Mouse (Mus musculus) embryonic facial prominence, embryonic 13.5 days (tissue): ENCODE results near the gene Ccdc30. TPM values are rescaled to one million over a fixed set of nuclear protein-coding genes. Genes with fewer than 3 reads are reported as not detected.

ENCODE experiments used
- ATAC-seq: fragments of 200-750 bp; cut with Nextera tagmentation; 2 replicates; pipeline ENCODE4 v1.8.0; 2017; ENCODE audit warnings: low read depth; ENCODE audit not compliant: insufficient number of reproducible peaks, insufficient read depth, low FRiP score, low TSS enrichment
- H3K27ac ChIP-seq: fragments of 300-500 bp; sonication (generic); 2 replicates; pipeline ENCODE4 v1.5.1; 2015; ENCODE audit warnings: moderate library complexity, mild to moderate bottlenecking, inconsistent platforms
- H3K27me3 ChIP-seq: fragments of 300-500 bp; sonication (generic); 2 replicates; pipeline ENCODE4 v1.6.1; 2015; ENCODE audit warnings: mild to moderate bottlenecking, inconsistent platforms
- H3K36me3 ChIP-seq: fragments of 300-500 bp; sonication (generic); 2 replicates; pipeline ENCODE4 v1.6.1; 2015; ENCODE audit warnings: mild to moderate bottlenecking, inconsistent platforms
- H3K4me1 ChIP-seq: fragments of 300-500 bp; sonication (generic); 2 replicates; pipeline ENCODE4 v1.6.1; 2015; ENCODE audit warnings: inconsistent platforms
- H3K4me2 ChIP-seq: fragments of 300-500 bp; sonication (generic); 2 replicates; pipeline ENCODE4 v1.6.1; 2015; ENCODE audit warnings: moderate library complexity, mild to moderate bottlenecking, inconsistent platforms
- H3K4me3 ChIP-seq: fragments of 300-500 bp; sonication (generic); 2 replicates; pipeline ENCODE4 v1.5.1; 2015; ENCODE audit warnings: mild to moderate bottlenecking, inconsistent platforms
- H3K9ac ChIP-seq: fragments of 300-500 bp; sonication (generic); 2 replicates; pipeline ENCODE4 v1.6.1; 2015; ENCODE audit warnings: mild to moderate bottlenecking, inconsistent platforms
- H3K9me3 ChIP-seq: fragments of 300-500 bp; sonication (generic); 2 replicates; pipeline ENCODE4 v1.6.1; 2016; ENCODE audit warnings: inconsistent platforms
- WGBS: fragments of 180-500 bp; shearing (Covaris S2); methylation state at CpG from one replicate; pipeline ENCODE4 v1.1.7; 2015; ENCODE audit warnings: mixed read lengths; 5-methylcytosine and 5-hydroxymethylcytosine counted together
- polyA plus RNA-seq: library from polyadenylated mRNA; unstranded; fragments of >200 nt; fragmentation: Nextera tagmentation; extraction: Ambion mirVana; gene quantifications from 2 replicates; pipeline ENCODE4 v1.2.1, GENCODE M21; 2015

Ccdc30 gene
- polyA plus RNA-seq, 1 experiment from 2014 or later, result 5.0 TPM

DNA sequence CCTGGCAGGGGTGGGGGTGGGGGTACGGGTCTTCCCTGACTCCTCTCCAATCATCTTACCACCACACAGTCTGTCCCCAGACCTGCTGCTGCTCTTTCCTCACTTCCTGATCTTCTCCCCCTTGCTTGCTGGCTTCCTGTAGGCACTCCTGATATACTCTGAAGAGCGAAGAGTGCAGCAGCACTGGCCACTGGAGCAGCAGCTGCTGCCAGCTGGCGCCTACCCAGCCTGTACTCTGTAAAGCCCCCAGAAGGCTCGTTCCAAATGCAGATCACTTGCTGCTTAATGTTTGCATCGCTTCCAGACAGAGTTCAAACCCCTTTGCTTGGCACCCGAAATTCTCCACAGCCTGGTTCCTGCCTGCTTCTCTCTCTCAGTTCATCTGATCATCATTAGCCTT is 2.5 kb downstream of the Ccdc30 start:
- Histone ChIP-seq H3K4me1 (peaks cover 15% of the 10 kb centered on the region), H3K36me3 (no peaks in the 10 kb centered on the region), H3K9ac (no peak overlapping the region), H3K9me3 (no peaks in the 10 kb centered on the region), H3K27ac (no peak overlapping the region), H3K4me2 (no peak overlapping the region), H3K27me3 (no peaks in the 10 kb centered on the region), H3K4me3 (no peak overlapping the region)
- no peak for ATAC-seq
- WGBS, result 56% methylated on average over 6 of the region's 6 CpGs

DNA sequence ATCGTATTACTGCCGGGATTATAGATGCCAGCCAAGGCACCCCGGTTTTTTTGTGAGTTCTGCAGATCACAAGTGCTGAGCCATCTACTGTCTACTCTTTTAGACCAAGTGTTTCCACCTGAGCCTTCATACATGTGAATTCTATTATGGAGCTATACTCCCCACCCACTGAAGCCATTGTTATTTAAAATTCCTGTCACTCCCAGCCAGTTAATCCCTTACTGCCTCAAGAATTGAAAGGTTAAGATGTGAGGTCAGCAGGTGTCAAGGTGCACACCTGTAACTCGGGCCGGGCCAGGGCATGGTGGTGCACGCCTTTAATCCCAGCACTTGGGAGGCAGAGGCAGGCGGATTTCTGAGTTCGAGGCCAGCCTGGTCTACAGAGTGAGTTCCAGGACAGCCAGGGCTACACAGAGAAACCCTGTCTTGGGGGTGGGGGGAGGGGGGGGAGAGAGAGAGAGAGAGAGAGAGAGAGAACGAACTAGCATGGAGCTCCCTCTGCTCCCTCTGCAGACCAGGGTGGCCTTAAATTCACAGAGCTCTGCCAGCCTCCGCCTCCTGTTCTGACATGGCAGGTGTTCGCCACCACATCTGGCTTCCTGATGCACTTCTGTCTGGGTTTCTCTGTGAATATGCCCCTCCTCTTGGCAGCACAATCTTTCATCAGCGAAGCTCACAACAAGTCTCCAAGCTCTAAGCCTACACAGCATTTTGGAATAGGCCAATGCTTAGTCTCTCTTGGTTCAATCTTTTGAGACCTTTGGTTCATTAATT is 3.3 kb downstream of the Ccdc30 start:
- WGBS, result 65% methylated on average over 12 of the region's 12 CpGs
- no peaks in the 10 kb centered on the region for H3K27me3 ChIP-seq
- H3K4me1 ChIP-seq, result peaks cover 15% of the 10 kb centered on the region
- ATAC-seq, result no peak
- no peaks in the 10 kb centered on the region for H3K36me3 ChIP-seq
- H3K4me2 ChIP-seq, result no peak overlapping the region
- H3K27ac ChIP-seq, result no peak overlapping the region
- H3K9me3 ChIP-seq, result no peaks in the 10 kb centered on the region
- no peak overlapping the region for H3K4me3 ChIP-seq
- H3K9ac ChIP-seq, result no peak overlapping the region

DNA sequence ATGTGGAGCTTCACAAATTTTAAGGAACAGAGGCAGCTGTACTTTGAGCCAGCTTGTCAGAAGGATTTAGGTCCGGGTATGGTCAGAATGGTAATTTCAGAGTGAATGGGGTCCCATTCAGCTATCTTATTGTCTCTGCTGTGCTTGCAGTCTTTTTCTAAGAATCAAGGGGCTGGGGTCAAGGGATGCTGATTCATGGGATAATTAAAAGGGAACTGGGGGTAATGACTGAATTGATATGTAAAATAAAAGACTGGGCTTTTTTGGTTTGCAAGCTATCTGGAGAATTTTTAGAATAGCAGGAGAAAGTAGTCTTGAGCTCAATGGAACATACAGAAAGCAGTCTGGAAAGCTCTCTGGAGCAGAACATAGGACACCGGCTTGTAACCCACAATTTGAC is 11.9 kb downstream of the Ccdc30 start:
- Histone ChIP-seq H3K4me3 (no peak overlapping the region), H3K27ac (no peak overlapping the region), H3K27me3 (no peaks in the 10 kb centered on the region), H3K9me3 (peaks cover 16% of the 10 kb centered on the region), H3K4me1 (no peaks in the 10 kb centered on the region), H3K36me3 (0 out of 2 replicates have a peak, but pooled peaks cover 3% of the 10 kb centered on the region), H3K4me2 (no peak overlapping the region), H3K9ac (no peak overlapping the region)
- ATAC-seq, result no peak
- WGBS, result 93% methylated on average over 2 of the region's 2 CpGs

DNA sequence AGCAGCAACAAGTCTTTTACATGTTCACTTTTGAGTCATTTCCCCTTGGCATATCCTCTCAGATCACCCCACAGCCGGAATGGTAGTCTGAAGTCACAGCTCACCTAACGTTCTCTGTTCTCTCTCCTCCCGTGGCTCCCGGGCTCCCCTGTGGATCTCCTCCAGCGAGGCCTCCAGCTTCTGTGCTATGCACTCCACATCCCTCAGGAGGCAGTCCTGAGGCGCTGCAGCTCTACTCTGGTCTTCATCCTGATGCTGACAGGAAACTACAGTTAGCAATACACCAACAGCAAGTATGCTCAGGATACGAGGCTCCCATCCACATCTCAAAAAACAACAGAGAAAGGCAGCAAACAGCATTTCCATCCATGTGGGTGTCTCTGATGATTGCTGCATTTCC is 14.4 kb downstream of the Ccdc30 start:
- 60% methylated on average over 7 of the region's 7 CpGs for WGBS
- no peaks in the 10 kb centered on the region for H3K27me3 ChIP-seq
- H3K36me3 ChIP-seq, result 0 out of 2 replicates have a peak, but pooled peaks cover 3% of the 10 kb centered on the region

DNA sequence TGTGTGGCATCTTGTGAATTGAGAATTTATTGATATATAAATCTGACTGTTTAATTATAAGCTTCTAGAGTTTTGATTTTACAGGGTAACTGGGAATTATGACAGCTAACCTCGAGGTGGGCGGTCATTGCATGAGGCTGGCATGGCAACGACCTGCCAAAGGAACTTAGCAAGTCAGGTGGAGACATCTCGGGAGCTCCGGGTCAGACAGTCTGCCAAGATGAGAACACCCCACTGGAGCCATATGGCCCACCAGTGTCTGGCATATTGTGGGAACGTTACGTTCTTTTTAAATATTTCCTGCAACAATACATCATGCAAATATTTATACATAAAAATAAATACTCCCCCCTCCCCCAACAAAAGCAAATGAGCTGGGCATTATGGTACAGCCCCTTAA is 16.6 kb downstream of the Ccdc30 start:
- H3K4me2 ChIP-seq, result no peak overlapping the region
- 81% methylated on average over 7 of the region's 7 CpGs for WGBS
- H3K27ac ChIP-seq, result no peak overlapping the region
- no peak overlapping the region for H3K4me3 ChIP-seq
- peaks cover 13% of the 10 kb centered on the region for H3K9me3 ChIP-seq
- ATAC-seq, result no peak
- H3K27me3 ChIP-seq, result no peaks in the 10 kb centered on the region
- 0 out of 2 replicates have a peak, but pooled peaks cover 3% of the 10 kb centered on the region for H3K36me3 ChIP-seq
- no peak overlapping the region for H3K9ac ChIP-seq
- no peaks in the 10 kb centered on the region for H3K4me1 ChIP-seq

More for the DNA sequence above, 14.4 kb downstream of the Ccdc30 start:
- no peak overlapping the region for H3K4me2 ChIP-seq
- peaks cover 16% of the 10 kb centered on the region for H3K9me3 ChIP-seq
- no peak overlapping the region for H3K27ac ChIP-seq
- H3K4me1 ChIP-seq, result no peaks in the 10 kb centered on the region
- ATAC-seq, result no peak
- H3K4me3 ChIP-seq, result no peak overlapping the region
- H3K9ac ChIP-seq, result no peak overlapping the region

DNA sequence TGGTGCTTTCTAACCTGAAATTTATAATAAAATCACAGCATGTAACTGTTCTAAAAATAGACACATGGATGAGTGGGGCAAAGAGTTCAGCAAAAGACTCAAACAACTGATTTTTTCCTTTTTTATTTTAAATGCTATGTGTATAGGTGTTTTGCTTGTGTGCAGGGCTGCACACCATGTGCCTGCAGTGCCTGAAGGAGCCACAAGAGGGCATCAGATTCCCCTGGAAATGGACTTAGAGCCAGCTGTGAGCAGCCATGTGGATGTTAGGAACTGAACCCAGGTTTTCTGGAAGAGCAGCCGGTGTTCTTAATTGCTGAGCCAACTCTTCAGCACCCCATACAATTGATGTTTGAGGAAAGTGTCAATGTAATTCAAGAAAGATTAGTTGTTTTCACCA is 25.0 kb downstream of the Ccdc30 start:
- H3K27me3 ChIP-seq, result no peaks in the 10 kb centered on the region
- no peak overlapping the region for H3K9ac ChIP-seq
- H3K4me3 ChIP-seq, result no peak overlapping the region
- no peaks in the 10 kb centered on the region for H3K4me1 ChIP-seq
- no peak overlapping the region for H3K27ac ChIP-seq
- no peak overlapping the region for H3K4me2 ChIP-seq
- no peak for ATAC-seq
- no peaks in the 10 kb centered on the region for H3K36me3 ChIP-seq
- 75% methylated on average over 1 of the region's 1 CpGs for WGBS
- H3K9me3 ChIP-seq, result 0 out of 2 replicates have a peak, but pooled peaks cover 3% of the 10 kb centered on the region

DNA sequence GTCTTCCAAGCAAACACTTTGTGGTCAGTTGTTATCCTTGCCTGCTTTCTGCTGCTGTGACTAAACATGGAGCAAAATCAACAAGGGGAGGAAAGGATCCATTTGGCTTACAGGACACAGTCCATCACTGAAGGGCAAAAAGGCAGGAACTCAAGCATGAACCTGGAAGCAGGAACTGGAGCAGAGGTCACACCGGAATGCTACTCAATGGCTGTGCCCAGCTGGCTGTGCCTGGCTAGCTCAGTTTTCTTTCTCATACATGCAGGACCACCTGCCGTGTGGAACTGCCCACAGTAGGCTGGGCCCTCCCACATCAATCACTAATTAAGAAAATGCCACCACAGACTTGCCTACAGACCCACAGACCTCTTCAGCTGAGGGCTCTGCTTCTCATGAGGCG is 26.1 kb downstream of the Ccdc30 start:
- 72% methylated on average over 3 of the region's 3 CpGs for WGBS
- H3K36me3 ChIP-seq, result no peaks in the 10 kb centered on the region
- no peak overlapping the region for H3K27ac ChIP-seq
- H3K27me3 ChIP-seq, result no peaks in the 10 kb centered on the region
- no peak overlapping the region for H3K4me3 ChIP-seq
- H3K4me1 ChIP-seq, result no peaks in the 10 kb centered on the region
- no peak overlapping the region for H3K4me2 ChIP-seq
- no peak overlapping the region for H3K9ac ChIP-seq
- ATAC-seq, result no peak
- H3K9me3 ChIP-seq, result 0 out of 2 replicates have a peak, but pooled peaks cover 3% of the 10 kb centered on the region

DNA sequence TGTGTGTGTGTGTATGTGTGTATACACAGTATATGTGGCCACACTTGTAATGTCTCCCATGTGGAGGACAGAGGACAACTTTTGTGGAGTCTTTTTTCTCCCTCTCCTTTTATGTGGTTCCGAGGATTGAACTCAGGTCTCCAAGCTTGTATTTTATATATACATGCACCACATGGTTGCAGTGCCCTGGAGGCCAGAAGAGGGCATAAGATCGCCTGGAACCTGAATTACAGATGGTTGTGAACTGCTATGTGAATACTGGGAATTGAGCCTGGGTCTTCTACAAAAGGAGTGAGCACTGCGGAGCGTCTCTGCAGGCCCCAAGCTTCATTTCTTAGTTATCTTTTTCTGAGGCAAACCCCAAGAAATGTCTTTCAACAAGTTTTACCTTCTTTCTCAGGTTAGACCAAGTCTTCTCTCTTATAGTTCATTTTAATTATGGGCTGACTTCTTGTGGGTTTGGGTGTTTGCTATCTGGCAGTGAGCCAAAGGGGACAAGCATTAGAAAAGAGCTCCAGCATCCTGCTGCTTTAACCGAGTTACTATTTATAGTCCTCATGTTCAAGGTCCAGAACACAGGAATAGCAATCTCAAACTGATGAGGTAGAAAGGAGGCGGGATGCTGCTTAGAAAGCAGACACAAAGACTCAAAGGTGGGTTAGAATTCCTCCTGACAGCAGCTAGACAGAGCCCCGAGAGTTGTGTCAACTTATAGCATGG is 33.7 kb downstream of the Ccdc30 start:
- Histone ChIP-seq H3K27ac (no peak overlapping the region), H3K4me1 (0 out of 2 replicates have a peak, but pooled peaks cover 3% of the 10 kb centered on the region), H3K9ac (no peak overlapping the region), H3K36me3 (no peaks in the 10 kb centered on the region), H3K4me2 (no peak overlapping the region), H3K4me3 (no peak overlapping the region), H3K27me3 (no peaks in the 10 kb centered on the region), H3K9me3 (no peaks in the 10 kb centered on the region)
- ATAC-seq, result no peak
- WGBS, result 78% methylated on average over 7 of the region's 7 CpGs

DNA sequence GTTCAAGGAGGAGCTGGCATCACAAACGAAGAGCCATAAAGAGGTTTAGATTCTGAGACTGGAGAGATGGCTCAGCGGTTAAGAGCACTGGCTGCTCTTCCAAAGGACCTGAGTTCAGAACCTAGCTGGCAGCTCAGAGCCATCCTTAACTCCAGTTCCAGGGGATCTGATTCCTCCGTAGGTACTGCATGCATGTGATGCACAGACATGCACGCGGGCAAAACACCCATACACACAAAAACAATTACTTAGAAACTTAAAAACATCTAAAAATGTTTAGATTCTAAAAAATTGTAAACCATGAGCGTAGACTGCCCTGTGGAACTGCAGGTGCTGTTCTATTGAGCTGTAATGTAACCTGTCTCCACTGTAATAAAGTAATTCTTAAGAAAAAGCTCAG is 45.9 kb downstream of the Ccdc30 start:
- no peak overlapping the region for H3K4me2 ChIP-seq
- 85% methylated on average over 6 of the region's 6 CpGs for WGBS

DNA sequence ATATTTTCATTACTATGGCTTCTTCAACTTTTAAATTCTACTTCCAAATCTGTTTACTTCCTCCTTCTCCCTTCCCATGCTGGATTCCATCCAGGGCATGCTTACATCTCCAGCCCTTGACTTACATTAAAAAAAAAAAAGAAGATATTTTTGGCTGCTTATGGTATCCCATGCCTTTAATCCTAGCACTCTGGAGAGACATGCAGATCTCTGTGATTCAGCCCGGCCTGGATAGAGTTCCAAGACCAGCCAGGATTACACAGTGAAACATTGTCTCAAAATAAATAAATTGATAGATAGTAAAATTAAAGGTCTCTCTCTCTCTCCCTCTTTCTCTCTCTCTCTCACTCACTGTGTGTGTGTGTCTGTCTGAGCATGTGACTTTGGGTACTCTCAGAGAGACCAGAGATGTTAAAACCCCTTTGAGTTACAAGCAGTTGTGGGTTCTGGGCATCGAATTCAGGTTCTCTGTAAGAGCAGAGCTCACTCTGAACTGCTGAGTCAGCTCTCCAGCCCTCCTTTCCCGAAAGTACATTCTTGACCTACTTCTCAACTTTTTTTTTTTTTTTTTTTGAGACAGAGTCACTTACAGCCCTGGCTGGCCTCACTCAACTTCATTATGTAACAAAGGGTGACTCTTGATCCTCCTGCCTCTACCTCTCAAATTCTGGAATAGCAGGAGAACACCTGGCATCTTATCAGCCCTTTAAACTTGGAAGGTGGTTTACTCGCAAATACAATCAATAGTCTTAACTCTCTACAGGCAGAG is 48.4 kb downstream of the Ccdc30 start:
- Histone ChIP-seq H3K27ac (no peak overlapping the region), H3K4me2 (no peak overlapping the region), H3K4me1 (no peaks in the 10 kb centered on the region), H3K9me3 (no peaks in the 10 kb centered on the region), H3K27me3 (no peaks in the 10 kb centered on the region), H3K36me3 (no peaks in the 10 kb centered on the region), H3K9ac (no peak overlapping the region), H3K4me3 (no peak overlapping the region)
- ATAC-seq, result no peak
- 57% methylated on average over 4 of the region's 4 CpGs for WGBS

More for the DNA sequence above, 45.9 kb downstream of the Ccdc30 start:
- no peak for ATAC-seq
- no peaks in the 10 kb centered on the region for H3K27me3 ChIP-seq
- H3K9ac ChIP-seq, result no peak overlapping the region
- no peak overlapping the region for H3K4me3 ChIP-seq
- no peaks in the 10 kb centered on the region for H3K9me3 ChIP-seq
- H3K4me1 ChIP-seq, result no peaks in the 10 kb centered on the region
- no peak overlapping the region for H3K27ac ChIP-seq
- no peaks in the 10 kb centered on the region for H3K36me3 ChIP-seq

DNA sequence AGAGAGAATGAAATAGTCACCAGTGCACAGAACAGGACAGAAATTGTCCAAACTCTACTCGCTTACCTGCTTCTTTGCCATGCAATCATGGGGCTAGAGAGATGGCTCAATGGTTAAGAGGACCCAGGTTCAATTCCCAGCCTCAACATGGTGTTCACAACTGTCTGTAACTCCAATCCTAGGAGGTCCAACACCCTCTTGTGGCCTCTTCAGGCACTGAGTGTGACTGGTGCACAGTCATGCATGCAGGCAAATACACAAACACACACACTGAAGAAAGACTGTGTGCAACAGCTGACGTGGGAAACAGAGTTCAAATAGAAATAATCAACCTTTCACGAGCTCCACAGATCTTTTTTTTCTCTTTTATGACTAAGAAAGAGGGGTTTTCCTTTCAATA is 53.1 kb downstream of the Ccdc30 start:
- no peak for ATAC-seq
- H3K4me2 ChIP-seq, result no peak overlapping the region
- no peaks in the 10 kb centered on the region for H3K27me3 ChIP-seq
- H3K9me3 ChIP-seq, result no peaks in the 10 kb centered on the region
- no peaks in the 10 kb centered on the region; the same call in 1 of the 2 replicates for H3K4me1 ChIP-seq
- no peak overlapping the region for H3K4me3 ChIP-seq
- H3K36me3 ChIP-seq, result no peaks in the 10 kb centered on the region
- 76% methylated on average over 3 of the region's 3 CpGs for WGBS
- no peak overlapping the region for H3K27ac ChIP-seq
- H3K9ac ChIP-seq, result no peak overlapping the region
